Mouse (Mus musculus) brain, adult 10 weeks (tissue): ENCODE measurements around the gene Gm8271. TPM values are rescaled to one million over a fixed set of nuclear protein-coding genes. Genes with fewer than 3 reads are reported as not detected.

Source experiments
- polyA plus RNA-seq: library from polyadenylated mRNA; stranded (reverse); fragments of 350-450 nt; fragmentation: Illumina TruSeq; extraction: RNeasy Lipid Tissue Mini Kit (QIAGEN cat#74804); gene quantifications from one replicate; pipeline ENCODE4 v1.2.3, GENCODE M21; 2015; ENCODE audit warnings: low read depth, low replicate concordance

Gene Gm8271
- not detected for polyA plus RNA-seq

GRCm38 (mm10) chr14:5185493-5185892, at the start of gene Gm8271:
Gene Gm8271 (plus strand): TSS chr14:5185793.

GRCm38 (mm10) chr14:5164235-5164634, 21.4 kb upstream of the Gm8271 start, which contains the start of gene Gm3317:
Gene Gm3317 (plus strand): TSS chr14:5164535.

Other genes starting within 250 kb of the Gm8271 start
- gene Gm8297, start 201.9 kb upstream of the Gm8271 start, polyA plus RNA-seq, result not detected
- gene Gm3298, start 169.9 kb upstream of the Gm8271 start, polyA plus RNA-seq, result not detected
- not detected for gene 4930555G01Rik, start 135.2 kb upstream of the Gm8271 start, polyA plus RNA-seq
- 2.6 TPM for gene Gm8281, start 114.8 kb upstream of the Gm8271 start, polyA plus RNA-seq
- gene Gm8279, start 54.3 kb upstream of the Gm8271 start, polyA plus RNA-seq, result not detected
- gene Gm3317, start 21.3 kb upstream of the Gm8271 start, polyA plus RNA-seq, result not detected
- not detected for gene Gm3526, start 74.8 kb downstream of the Gm8271 start, polyA plus RNA-seq
- gene Gm3542, start 149.1 kb downstream of the Gm8271 start, polyA plus RNA-seq, result not detected
- not detected for gene Gm3500, start 203.3 kb downstream of the Gm8271 start, polyA plus RNA-seq